Mouse (Mus musculus) midbrain, embryonic 14.5 days (tissue): ENCODE results near the gene Gtf2h5. TPM values are rescaled to one million over a fixed set of nuclear protein-coding genes. Genes with fewer than 3 reads are reported as not detected.
A peak's percentile ranks its signal among the peaks of the same experiment; 100 is the strongest.

Source experiments
- ATAC-seq: fragments of 200-750 bp; cut with Nextera tagmentation; 2 replicates; pipeline ENCODE4 v1.8.0; 2017; ENCODE audit warnings: moderate number of reproducible peaks, moderate library complexity; ENCODE audit not compliant: low FRiP score, low TSS enrichment
- DNase-seq: peaks from one replicate; pipeline ENCODE4 v3.0.0-alpha.2; 2015
- H3K27ac ChIP-seq: fragments of 300-500 bp; sonication (generic); replicated peaks from 2 replicates; pipeline ENCODE4 v1.5.1; 2014; ENCODE audit warnings: mild to moderate bottlenecking, low read depth, low read length, moderate library complexity
- H3K27me3 ChIP-seq: fragments of 300-500 bp; sonication (generic); 2 replicates; pipeline ENCODE4 v1.6.1; 2014; ENCODE audit warnings: low read length, control low read depth, mixed read lengths; ENCODE audit not compliant: control insufficient read depth, insufficient read depth
- H3K36me3 ChIP-seq: fragments of 300-500 bp; sonication (generic); 2 replicates; pipeline ENCODE4 v1.6.1; 2014; ENCODE audit warnings: low read length, control low read depth; ENCODE audit not compliant: control insufficient read depth, insufficient read depth
- H3K4me1 ChIP-seq: fragments of 300-500 bp; sonication (generic); 2 replicates; pipeline ENCODE4 v1.6.1; 2014; ENCODE audit warnings: mild to moderate bottlenecking, antibody characterized with exemption, low read length, control low read depth; ENCODE audit not compliant: control insufficient read depth, insufficient read depth
- H3K4me2 ChIP-seq: fragments of 300-500 bp; sonication (generic); 2 replicates; pipeline ENCODE4 v1.6.1; 2014; ENCODE audit warnings: mild to moderate bottlenecking, low read length, moderate library complexity
- H3K4me3 ChIP-seq: fragments of 300-500 bp; sonication (generic); replicated peaks from 2 replicates; pipeline ENCODE4 v1.5.1; 2014; ENCODE audit warnings: low read depth, low read length
- H3K9ac ChIP-seq: fragments of 300-500 bp; sonication (generic); replicated peaks from 2 replicates; pipeline ENCODE4 v1.6.1; 2014; ENCODE audit warnings: mild to moderate bottlenecking, low read length, moderate library complexity
- H3K9me3 ChIP-seq: fragments of 300-500 bp; sonication (generic); 2 replicates; pipeline ENCODE4 v1.6.1; 2016; ENCODE audit warnings: low read length, control low read depth, mixed read lengths; ENCODE audit not compliant: control insufficient read depth
- WGBS: fragments of 180-500 bp; shearing (Covaris S2); extraction: QIAGEN DNeasy Blood & Tissue Kit; methylation state at CpG from one replicate; pipeline ENCODE4 v1.1.7; 2014; 5-methylcytosine and 5-hydroxymethylcytosine counted together
- polyA plus RNA-seq: library from polyadenylated mRNA; unstranded; fragments of >200 nt; fragmentation: Nextera tagmentation; extraction: Ambion mirVana; gene quantifications from 2 replicates; pipeline ENCODE4 v1.2.1, GENCODE M21; 2014

The Gtf2h5 gene
- polyA plus RNA-seq, 1 experiment from 2014 or later: 194 TPM

GRCm38 (mm10) chr17:6103566-6103965 lies 24.0 kb downstream of the Gtf2h5 start:
- Histone ChIP-seq H3K36me3 (no peaks in the 10 kb centered on the region), H3K4me1 (peaks cover 12% of the 10 kb centered on the region), H3K27me3 (no peaks in the 10 kb centered on the region), H3K4me2 (no peak overlapping the region), H3K9me3 (no peaks in the 10 kb centered on the region), H3K4me3 (no peak overlapping the region), H3K27ac (no peak overlapping the region), H3K9ac (no peak overlapping the region)
- ATAC-seq: no peak
- WGBS: 81% methylated on average over 6 of the region's 6 CpGs
- no peak for DNase-seq

- H3K4me3 ChIP-seq: peak within 1 kb of the TSS; percentile 94
- no peaks in the 10 kb centered on the region for H3K27me3 ChIP-seq
- DNase-seq: peak; percentile 95
- H3K27ac ChIP-seq: peak within 1 kb of the TSS; percentile 98
- peak; percentile 98 for ATAC-seq
- H3K4me2 ChIP-seq: peak within 1 kb of the TSS; percentile 87
- H3K4me1 ChIP-seq: peaks cover 28% of the 10 kb centered on the region
- H3K9ac ChIP-seq: peak within 1 kb of the TSS; percentile 96
- H3K36me3 ChIP-seq: peaks cover 7% of the 10 kb centered on the region; the same call in 1 of the 2 replicates
- under 1% methylated on average over 63 of the region's 76 CpGs for WGBS
- no peaks in the 10 kb centered on the region for H3K9me3 ChIP-seq
These were observed 26.9 kb downstream of the Gtf2h5 start, which contains the start of gene Tulp4 for GRCm38 (mm10) chr17:6106361-6107014. Gene Tulp4, plus strand, starts transcription at chr17:6106437.

- Histone ChIP-seq H3K9ac (peak overlapping the region; percentile 96), H3K4me2 (peak overlapping the region; percentile 87), H3K4me1 (peaks cover 28% of the 10 kb centered on the region), H3K4me3 (peak overlapping the region; percentile 94), H3K9me3 (no peaks in the 10 kb centered on the region), H3K27me3 (no peaks in the 10 kb centered on the region), H3K27ac (peak overlapping the region; percentile 98), H3K36me3 (peaks cover 9% of the 10 kb centered on the region; the same call in 1 of the 2 replicates)
- under 1% methylated on average over 49 of the region's 50 CpGs for WGBS
- peak; percentile 80 for DNase-seq
- no peak for ATAC-seq
These were observed 27.5 kb downstream of the Gtf2h5 start for GRCm38 (mm10) chr17:6107015-6107601.

- 40% methylated on average over 7 of the region's 7 CpGs for WGBS
- Histone ChIP-seq H3K9ac (peak overlapping the region; percentile 96), H3K4me3 (peak overlapping the region; percentile 94), H3K36me3 (peaks cover 11% of the 10 kb centered on the region; the same call in 1 of the 2 replicates), H3K4me2 (peak overlapping the region; percentile 87), H3K9me3 (no peaks in the 10 kb centered on the region), H3K27ac (no peak overlapping the region), H3K27me3 (no peaks in the 10 kb centered on the region), H3K4me1 (peaks cover 28% of the 10 kb centered on the region)
- ATAC-seq: no peak
- no peak for DNase-seq
These were observed 28.6 kb downstream of the Gtf2h5 start for GRCm38 (mm10) chr17:6108175-6108574.

- Histone ChIP-seq H3K4me3 (no peak overlapping the region), H3K4me1 (peaks cover 24% of the 10 kb centered on the region), H3K9me3 (no peaks in the 10 kb centered on the region), H3K9ac (no peak overlapping the region), H3K4me2 (no peak overlapping the region), H3K27me3 (no peaks in the 10 kb centered on the region), H3K27ac (no peak overlapping the region), H3K36me3 (peaks cover 15% of the 10 kb centered on the region; the same call in 1 of the 2 replicates)
- 87% methylated on average over 3 of the region's 3 CpGs for WGBS
- no peak for DNase-seq
- no peak for ATAC-seq
These were observed 31.4 kb downstream of the Gtf2h5 start for GRCm38 (mm10) chr17:6110956-6111355.

GRCm38 (mm10) chr17:6113653-6114052 lies 34.1 kb downstream of the Gtf2h5 start:
- no peak overlapping the region for H3K4me2 ChIP-seq
- no peak for DNase-seq
- no peaks in the 10 kb centered on the region for H3K27me3 ChIP-seq
- peaks cover 15% of the 10 kb centered on the region; the same call in 1 of the 2 replicates for H3K36me3 ChIP-seq
- no peak overlapping the region for H3K4me3 ChIP-seq
- WGBS: 90% methylated on average over 6 of the region's 6 CpGs
- H3K4me1 ChIP-seq: peaks cover 19% of the 10 kb centered on the region
- no peak overlapping the region for H3K9ac ChIP-seq
- H3K27ac ChIP-seq: no peak overlapping the region
- no peaks in the 10 kb centered on the region for H3K9me3 ChIP-seq
- no peak for ATAC-seq

GRCm38 (mm10) chr17:6115085-6115484 lies 35.5 kb downstream of the Gtf2h5 start:
- H3K4me3 ChIP-seq: no peak overlapping the region
- H3K27ac ChIP-seq: no peak overlapping the region
- DNase-seq: no peak
- ATAC-seq: no peak
- H3K4me2 ChIP-seq: no peak overlapping the region
- WGBS: 97% methylated on average over 9 of the region's 9 CpGs
- H3K27me3 ChIP-seq: no peaks in the 10 kb centered on the region
- no peaks in the 10 kb centered on the region for H3K9me3 ChIP-seq
- peaks cover 6% of the 10 kb centered on the region for H3K4me1 ChIP-seq
- H3K9ac ChIP-seq: no peak overlapping the region
- H3K36me3 ChIP-seq: peaks cover 9% of the 10 kb centered on the region; the same call in 1 of the 2 replicates

GRCm38 (mm10) chr17:6117148-6117725 lies 37.7 kb downstream of the Gtf2h5 start:
- Histone ChIP-seq H3K27me3 (no peaks in the 10 kb centered on the region), H3K4me1 (peaks cover 4% of the 10 kb centered on the region), H3K36me3 (peaks cover 9% of the 10 kb centered on the region), H3K4me2 (no peak overlapping the region), H3K9me3 (no peaks in the 10 kb centered on the region), H3K9ac (no peak overlapping the region), H3K4me3 (no peak overlapping the region), H3K27ac (no peak overlapping the region)
- no peak for ATAC-seq
- no peak for DNase-seq
- 81% methylated on average over 4 of the region's 4 CpGs for WGBS
